Mouse (Mus musculus): Measurements from ENCODE around the gene Scamp3.

GRCm38 (mm10) chr3:89190436-89190835 is 13.2 kb downstream of the Scamp3 start:
- TF ChIP-seq POLR2A (IDR thresholded peaks at IDR 0.05; ENCODE audit: control insufficient read depth, low read depth, low read length) = no peak
- no peak for TF ChIP-seq CTCF (IDR thresholded peaks at IDR 0.05; ENCODE audit: control insufficient read depth, insufficient read depth, insufficient replicate concordance, low read depth, low read length)
